Mouse (Mus musculus) embryonic fibroblast, embryonic 13.5 days (primary cell): ENCODE results near the gene Atp5c1. TPM values are rescaled to one million over a fixed set of nuclear protein-coding genes. Genes with fewer than 3 reads are reported as not detected.

Experiments
- H3K27ac ChIP-seq: 2 replicates; pipeline ENCODE4 v1.5.1; 2012; ENCODE audit warnings: low read length, control low read depth, inconsistent platforms; ENCODE audit not compliant: insufficient read depth
- H3K4me1 ChIP-seq: 2 replicates; pipeline ENCODE4 v1.6.1; 2011; ENCODE audit warnings: low read length; ENCODE audit not compliant: control insufficient read depth, insufficient read depth
- H3K4me3 ChIP-seq: 2 replicates; pipeline ENCODE4 v1.5.1; 2011; ENCODE audit warnings: mild to moderate bottlenecking, control low read depth, low read length; ENCODE audit not compliant: insufficient read depth
- CTCF ChIP-seq: IDR thresholded peaks from 2 replicates; pipeline ENCODE4 v1.5.1; 2011; ENCODE audit warnings: mild to moderate bottlenecking, control low read depth, low read length, moderate library complexity, borderline replicate concordance; ENCODE audit not compliant: insufficient read depth
- POLR2A ChIP-seq: IDR thresholded peaks from 2 replicates; pipeline ENCODE4 v1.6.1; 2011; ENCODE audit warnings: low read depth, mild to moderate bottlenecking, control low read depth, low read length, moderate library complexity
- polyA plus RNA-seq: library from polyadenylated mRNA; stranded (reverse); fragments of >200 nt; gene quantifications from 2 replicates; pipeline ENCODE4 v1.2.4, GENCODE M21; 2011; ENCODE audit warnings: low read depth; ENCODE audit not compliant: missing spikeins, insufficient read length

Atp5c1 gene
- polyA plus RNA-seq, 1 experiment: 313 TPM

DNA sequence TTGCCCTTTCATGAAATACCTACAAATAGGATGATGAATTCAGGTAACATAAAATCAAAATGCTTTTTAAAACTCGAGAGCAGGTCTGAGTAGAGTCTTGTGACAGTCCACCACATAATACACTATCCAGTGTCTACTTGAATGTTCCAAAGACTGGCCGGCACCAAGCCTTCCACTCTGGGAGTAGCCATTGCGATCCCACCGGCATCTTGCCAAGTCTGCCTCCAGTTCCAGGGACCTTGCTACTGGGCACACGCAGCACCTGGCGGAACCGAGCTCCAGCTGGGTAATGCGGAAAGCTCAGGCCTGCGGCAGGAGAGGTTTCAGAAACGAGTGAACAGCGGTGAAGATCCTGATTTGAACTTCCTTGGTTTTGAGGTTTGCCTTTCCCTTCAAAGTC lies 59.0 kb downstream of the Atp5c1 start:
- TF ChIP-seq POLR2A (no peak), CTCF (no peak)
- Histone ChIP-seq H3K27ac (no peak overlapping the region), H3K4me3 (no peak overlapping the region), H3K4me1 (no peaks in the 10 kb centered on the region)

DNA sequence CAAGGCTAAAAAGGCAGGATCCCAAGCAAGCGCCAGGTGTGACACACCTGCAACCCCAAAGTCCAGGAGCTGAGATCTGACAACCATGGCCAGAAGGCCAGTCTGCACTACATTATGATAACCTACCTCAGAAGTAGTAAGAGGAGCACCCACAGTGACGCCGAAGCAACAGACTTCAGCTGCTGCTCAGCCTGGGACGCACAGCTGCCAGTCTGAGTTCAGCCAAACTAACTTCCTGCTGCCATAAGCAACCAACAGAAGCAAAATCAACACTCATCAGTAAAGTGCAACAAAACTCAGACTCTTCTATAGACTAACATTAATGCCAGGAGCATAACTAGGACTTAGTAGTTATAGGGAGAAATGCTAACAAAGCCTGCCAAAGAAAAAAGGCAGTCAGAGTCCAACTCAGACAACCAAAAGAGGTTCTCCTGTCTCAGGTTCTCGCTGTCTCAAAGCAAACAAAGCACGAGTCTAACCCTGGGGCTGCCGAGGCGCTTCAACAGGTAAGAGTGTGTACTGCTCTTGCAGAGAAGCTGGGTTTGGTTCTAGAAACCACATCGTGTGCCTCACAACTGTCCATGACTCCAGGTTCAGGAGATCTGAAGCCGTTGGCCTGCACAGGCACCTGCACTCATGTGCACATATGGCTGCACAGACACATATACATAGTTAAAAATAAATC lies 65.2 kb downstream of the Atp5c1 start:
- TF ChIP-seq CTCF (no peak), POLR2A (no peak)
- no peaks in the 10 kb centered on the region for H3K4me1 ChIP-seq
- H3K27ac ChIP-seq: no peak overlapping the region
- no peak overlapping the region for H3K4me3 ChIP-seq

DNA sequence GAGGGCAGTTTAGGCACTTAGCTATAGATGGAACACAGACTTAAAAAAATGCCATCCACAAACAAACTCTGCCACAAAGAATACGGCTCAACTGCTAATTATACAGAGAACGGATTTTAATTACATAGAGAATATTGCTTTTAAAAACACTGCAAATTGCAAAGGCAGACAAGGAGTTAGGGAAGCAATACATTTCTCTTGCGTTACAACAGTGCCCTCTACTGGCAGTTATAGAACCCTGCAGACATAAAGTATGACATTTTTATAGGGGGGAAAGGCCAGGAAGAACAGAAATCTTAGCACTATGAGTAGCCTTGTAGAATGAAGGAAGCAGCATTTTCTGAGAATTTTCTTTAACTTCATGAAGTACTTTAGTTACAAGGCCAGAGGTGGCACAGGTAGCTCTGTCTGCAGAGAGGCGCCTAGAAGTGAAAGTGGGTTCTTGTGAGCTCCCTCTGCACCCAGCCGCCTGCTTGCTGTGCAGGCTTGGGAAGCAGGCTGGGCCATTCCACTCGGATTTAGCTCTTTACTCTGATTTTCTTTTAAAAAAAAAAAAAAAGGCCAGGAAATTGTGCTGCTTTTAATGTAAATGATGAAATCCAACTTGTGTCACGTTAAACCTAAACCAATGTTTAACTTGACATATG lies 69.9 kb downstream of the Atp5c1 start:
- no peak overlapping the region for H3K27ac ChIP-seq
- no peak overlapping the region for H3K4me3 ChIP-seq
- no peak for TF ChIP-seq CTCF
- no peak for TF ChIP-seq POLR2A
- H3K4me1 ChIP-seq: no peaks in the 10 kb centered on the region; the same call in 1 of the 2 replicates

DNA sequence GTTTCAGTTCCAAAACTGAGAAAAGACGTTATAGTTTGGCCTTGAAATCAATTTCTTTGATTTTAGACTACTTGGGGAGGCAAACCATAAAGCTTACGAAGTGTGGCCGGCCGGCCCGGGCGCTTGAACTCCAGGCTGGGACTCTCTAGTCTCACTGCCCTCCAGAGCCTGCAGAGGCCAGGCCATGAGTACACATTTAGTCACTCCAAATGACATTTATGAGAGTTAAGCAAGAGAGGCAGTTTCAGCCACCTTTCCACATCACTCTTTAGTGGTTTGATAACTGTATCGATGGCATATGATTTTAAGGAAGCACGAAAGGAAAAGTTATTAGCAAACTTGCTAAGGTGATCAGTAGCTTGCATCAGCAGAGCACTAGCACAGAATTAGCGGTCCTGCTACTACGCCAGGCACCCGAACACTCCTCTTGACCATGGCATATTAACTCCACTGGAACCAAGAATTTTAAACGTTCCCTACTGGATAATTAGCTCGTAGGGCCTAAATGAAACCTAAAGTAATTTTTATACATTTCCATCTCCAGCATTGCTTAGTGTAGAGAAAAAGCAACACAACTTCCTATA lies 70.5 kb downstream of the Atp5c1 start:
- TF ChIP-seq POLR2A (no peak), CTCF (no peak)
- Histone ChIP-seq H3K27ac (no peak overlapping the region), H3K4me3 (no peak overlapping the region), H3K4me1 (no peaks in the 10 kb centered on the region; the same call in 1 of the 2 replicates)

DNA sequence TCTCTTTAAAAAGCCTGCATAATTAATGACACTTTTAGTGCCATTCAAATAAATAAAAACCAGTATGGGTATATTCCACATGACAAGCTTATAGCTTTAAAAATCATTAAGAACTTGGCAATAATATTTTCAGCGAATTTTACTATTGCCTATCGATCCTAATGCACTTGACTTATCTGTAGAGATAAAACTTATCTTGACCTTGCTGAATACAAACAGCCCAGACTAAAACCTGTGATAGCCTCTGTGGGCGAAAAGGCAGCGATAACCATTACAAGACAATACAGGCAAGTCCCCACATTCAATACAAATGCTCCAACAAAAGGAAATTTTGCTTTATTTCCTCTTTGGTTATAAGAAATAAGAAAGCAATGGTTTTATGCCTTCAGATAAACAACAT lies 71.7 kb downstream of the Atp5c1 start:
- H3K4me3 ChIP-seq: no peak overlapping the region
- TF ChIP-seq POLR2A (no peak), CTCF (no peak)
- H3K27ac ChIP-seq: no peak overlapping the region

More for the DNA sequence above, 71.7 kb downstream of the Atp5c1 start:
- no peaks in the 10 kb centered on the region; the same call in 1 of the 2 replicates for H3K4me1 ChIP-seq

Other genes with a start within 250 kb of the Atp5c1 start
- gene 4930412O13Rik, start 199.3 kb downstream of the Atp5c1 start, polyA plus RNA-seq: not detected in 2 replicates
- not detected in 2 replicates for gene 9230102O04Rik, start 191.0 kb downstream of the Atp5c1 start, polyA plus RNA-seq
- 3.1 and 4.5 TPM in 2 replicates for gene Gata3, start 190.5 kb downstream of the Atp5c1 start, polyA plus RNA-seq
- 7.7 and 8.0 TPM in 2 replicates for gene Taf3, start 31.9 kb downstream of the Atp5c1 start, polyA plus RNA-seq
- gene Kin, start 83 bp upstream of the Atp5c1 start, polyA plus RNA-seq: 18.6 and 19.4 TPM in 2 replicates
- gene Itih2, start 50.9 kb upstream of the Atp5c1 start, polyA plus RNA-seq: 8.9 and 13.8 TPM in 2 replicates
- gene Itih5, start 73.1 kb upstream of the Atp5c1 start, polyA plus RNA-seq: 2.5 and 8.5 TPM in 2 replicates